Mouse (Mus musculus) small intestine, adult 10 weeks (tissue): Measurements from ENCODE around the gene Ptpn21. TPM values are rescaled to one million over a fixed set of nuclear protein-coding genes. Genes with fewer than 3 reads are reported as not detected.

ENCODE experiments used
- polyA plus RNA-seq: library from polyadenylated mRNA; stranded (reverse); fragments of 350-450 nt; fragmentation: Illumina TruSeq; extraction: RNeasy Lipid Tissue Mini Kit (QIAGEN cat#74804); gene quantifications from one replicate; pipeline ENCODE4 v1.2.3, GENCODE M21; 2014; ENCODE audit warnings: low replicate concordance

The Ptpn21 gene
- 13.3 TPM for polyA plus RNA-seq

GRCm38 (mm10) chr12:98736951-98737800 lies at the start of gene Ptpn21:
Gene Ptpn21 (minus strand): TSS chr12:98737405.

GRCm38 (mm10) chr12:98746746-98747379 lies 9.7 kb upstream of the Ptpn21 start, which contains the start of gene Zc3h14:
Gene Zc3h14 (plus strand): TSS chr12:98746964.

GRCm38 (mm10) chr12:98627392-98628259 lies 109.6 kb downstream of the Ptpn21 start, which contains the start of gene Spata7:
Gene Spata7 (plus strand): TSS chr12:98628157.

Other genes with a start within 250 kb of the Ptpn21 start
- gene Kcnk10, start 159.1 kb downstream of the Ptpn21 start, polyA plus RNA-seq, result 4.6 TPM
- gene Spata7, start 109.2 kb downstream of the Ptpn21 start, polyA plus RNA-seq, result 3.8 TPM
- gene Zc3h14, start 9.6 kb upstream of the Ptpn21 start, polyA plus RNA-seq, result 143 TPM
- 4.8 TPM for gene Eml5, start 164.1 kb upstream of the Ptpn21 start, polyA plus RNA-seq
- gene Ttc8, start 183.2 kb upstream of the Ptpn21 start, polyA plus RNA-seq, result 4.6 TPM